9 mouse cellular contexts compared by ENCODE assay signal in genomic region chr11:67647745-67648144, GRCm38 (mm10). TPM values are rescaled to one million over a fixed set of nuclear protein-coding genes. Genes with fewer than 3 reads are reported as not detected.
DNase-seq lines count a peak whose midpoint lies in the region; ATAC-seq and TF ChIP-seq lines count a peak whose summit lies in the region.
"Had no signal": no experiment of that assay in that cellular context is flagged by ENCODE, and none has a peak within 500 bp of the region (broad histone marks: within the 10 kb centered on the region; RNA-seq: fewer than 3 reads in every experiment).

No protein-coding gene starts in this region.

- peak; percentile 94 for TF ChIP-seq CTCF in forebrain, postnatal 0 days (IDR thresholded peaks at IDR 0.05; ENCODE audit: low read depth)
- TF ChIP-seq CTCF in liver, adult 2 months (IDR thresholded peaks at IDR 0.05; ENCODE audit: low read depth, low read length) = peak; percentile 98
- TF ChIP-seq CTCF in olfactory bulb, adult 2 months (IDR thresholded peaks at IDR 0.05; ENCODE audit: insufficient read depth, low read depth, low read length) = peak; percentile 79

- H3K36me3 ChIP-seq in hindbrain, embryonic 14.5 days (replicated peaks; ENCODE audit: control insufficient read depth, insufficient read depth) = no peaks in the 10 kb centered on the region
- H3K36me3 ChIP-seq in hindbrain, embryonic 12.5 days = no peaks in the 10 kb centered on the region
- H3K36me3 ChIP-seq in forebrain, postnatal 0 days (ENCODE audit: insufficient read depth) = no peaks in the 10 kb centered on the region
- H3K36me3 ChIP-seq in liver, adult 2 months (ENCODE audit: control insufficient read depth, insufficient read depth, low read length) = no peaks in the 10 kb centered on the region

- H3K9me3 ChIP-seq in hindbrain, embryonic 14.5 days (ENCODE audit: control insufficient read depth, low read length) = no peaks in the 10 kb centered on the region
- H3K9me3 ChIP-seq in hindbrain, embryonic 12.5 days (replicated peaks) = no peaks in the 10 kb centered on the region
- H3K9me3 ChIP-seq in forebrain, postnatal 0 days (ENCODE audit: low read length) = no peaks in the 10 kb centered on the region

- no peak for TF ChIP-seq POLR2A in liver, adult 2 months (IDR thresholded peaks at IDR 0.05; ENCODE audit: extremely low read depth, insufficient read depth, low read length)
- no peak for TF ChIP-seq POLR2A in olfactory bulb, adult 2 months (IDR thresholded peaks at IDR 0.05; ENCODE audit: insufficient read depth, low read depth, low read length)

- H3K27ac ChIP-seq in hindbrain, embryonic 14.5 days = no peak overlapping the region
- no peak overlapping the region for H3K27ac ChIP-seq in hindbrain, embryonic 12.5 days
- no peak overlapping the region for H3K27ac ChIP-seq in forebrain, postnatal 0 days (ENCODE audit: low read depth, low read length)
- no peak overlapping the region for H3K27ac ChIP-seq in liver, adult 2 months (replicated peaks; ENCODE audit: insufficient read depth, low read depth, low read length)
- H3K27ac ChIP-seq in olfactory bulb, adult 2 months (ENCODE audit: insufficient read depth, low read depth, low read length) = no peak overlapping the region

- peaks cover 8% of the 10 kb centered on the region; the same call in 1 of the 2 replicates for H3K4me1 ChIP-seq in hindbrain, embryonic 14.5 days (replicated peaks; ENCODE audit: control insufficient read depth, insufficient read depth, low read length)
- H3K4me1 ChIP-seq in hindbrain, embryonic 12.5 days = peaks cover 4% of the 10 kb centered on the region
- H3K4me1 ChIP-seq in forebrain, postnatal 0 days (ENCODE audit: insufficient read depth) = peaks cover 7% of the 10 kb centered on the region; the same call in 1 of the 2 replicates
- no peaks in the 10 kb centered on the region for H3K4me1 ChIP-seq in liver, adult 2 months (ENCODE audit: control insufficient read depth, insufficient read depth, low read length)
- peaks cover 35% of the 10 kb centered on the region for H3K4me1 ChIP-seq in olfactory bulb, adult 2 months (ENCODE audit: control insufficient read depth, insufficient read depth, low read length)

- WGBS in hindbrain, embryonic 14.5 days = 31% methylated on average over 5 of the region's 5 CpGs
- 31% methylated on average over 5 of the region's 5 CpGs for WGBS in hindbrain, embryonic 12.5 days
- 34% methylated on average over 5 of the region's 5 CpGs for WGBS in forebrain, postnatal 0 days
- WGBS in liver, adult 2 months = 30% methylated on average over 5 of the region's 5 CpGs
- 52% methylated on average over 5 of the region's 5 CpGs for WGBS in olfactory bulb, adult 2 months

- no peak overlapping the region for H3K4me2 ChIP-seq in hindbrain, embryonic 14.5 days (replicated peaks)
- no peak overlapping the region for H3K4me2 ChIP-seq in hindbrain, embryonic 12.5 days (replicated peaks)
- no peak overlapping the region for H3K4me2 ChIP-seq in forebrain, postnatal 0 days (ENCODE audit: low read depth)

- ATAC-seq in hindbrain, embryonic 14.5 days (ENCODE audit: low FRiP score) = no peak
- ATAC-seq in hindbrain, embryonic 12.5 days (ENCODE audit: low FRiP score) = no peak
- ATAC-seq in forebrain, postnatal 0 days = peak; percentile 53; the same call in 1 of the 2 replicates

- DNase-seq in hindbrain, embryonic 14.5 days (ENCODE audit: low spot score) = peak; percentile 79
- peak; percentile 84 for DNase-seq in cerebellum, adult 11-12 months
- peak; percentile 80 for DNase-seq in forebrain, postnatal 0 days
- peak; percentile 61 to 85 for DNase-seq in kidney, adult 8-10 months
- peak; percentile 54 for DNase-seq in liver, adult 2 months (ENCODE audit: extremely low read depth, low read depth, low spot score)
- peak; percentile 37 for DNase-seq in thymus, postnatal 14 days

- no peak overlapping the region for H3K9ac ChIP-seq in hindbrain, embryonic 14.5 days
- H3K9ac ChIP-seq in hindbrain, embryonic 12.5 days = no peak overlapping the region
- H3K9ac ChIP-seq in forebrain, postnatal 0 days = no peak overlapping the region
- no peak overlapping the region for H3K9ac ChIP-seq in liver, adult 2 months (ENCODE audit: low read depth, low read length)

- H3K79me2 ChIP-seq in liver, adult 2 months (ENCODE audit: control insufficient read depth, insufficient read depth, low read length) = no peaks in the 10 kb centered on the region

- H3K4me3 ChIP-seq in hindbrain, embryonic 14.5 days (replicated peaks; ENCODE audit: low read length) = no peak overlapping the region
- no peak overlapping the region for H3K4me3 ChIP-seq in hindbrain, embryonic 12.5 days
- H3K4me3 ChIP-seq in forebrain, postnatal 0 days (ENCODE audit: low read depth, low read length) = no peak overlapping the region
- no peak overlapping the region for H3K4me3 ChIP-seq in liver, adult 2 months (ENCODE audit: insufficient read depth, low read depth, low read length)
- no peak overlapping the region for H3K4me3 ChIP-seq in olfactory bulb, adult 2 months (ENCODE audit: insufficient read depth, low read depth, low read length)
- H3K4me3 ChIP-seq: megakaryocyte, embryonic 14.5 days had no signal

- H3K27me3 ChIP-seq in hindbrain, embryonic 14.5 days (ENCODE audit: control insufficient read depth, insufficient read depth, low read length) = no peaks in the 10 kb centered on the region
- H3K27me3 ChIP-seq in hindbrain, embryonic 12.5 days = 0 out of 2 replicates have a peak, but pooled peaks cover 5% of the 10 kb centered on the region
- H3K27me3 ChIP-seq in forebrain, postnatal 0 days (ENCODE audit: insufficient read depth, low read length) = no peaks in the 10 kb centered on the region
- H3K27me3 ChIP-seq in liver, adult 2 months (ENCODE audit: control insufficient read depth, insufficient read depth, low read length) = no peaks in the 10 kb centered on the region

RNA-seq across cellular contexts. Expression of gene Rcvrn, which starts 47.4 kb away (rescaled TPM):
- polyA plus RNA-seq in hindbrain, embryonic 14.5 days (2014; fragmentation: Nextera tagmentation; extraction: Ambion mirVana) = not detected in 2 replicates
- not detected in 2 replicates for polyA plus RNA-seq in hindbrain, embryonic 12.5 days (2016; fragmentation: Nextera tagmentation; extraction: Ambion mirVana)
- total RNA-seq in forebrain, postnatal 0 days (2014; rRNA removed) = 1.00 TPM in 1 of 2 replicates, not detected in the other
- polyA plus RNA-seq in forebrain, postnatal 0 days (2015; fragmentation: Nextera tagmentation; extraction: Ambion mirVana) = 0.14 TPM in 1 of 2 replicates, not detected in the other
- total RNA-seq in liver, adult 2 months (2014; rRNA removed) = not detected in 2 replicates
- polyA plus RNA-seq in liver, adult 2 months (2012; rRNA removed) = not detected in 2 replicates
- not detected in 2 replicates for polyA plus RNA-seq in olfactory bulb, adult 2 months (2012; ENCODE audit: insufficient read depth, insufficient read length, low replicate concordance, missing spikeins)
